Mouse (Mus musculus): Measurements from ENCODE around the gene Sprr2d. TPM values are rescaled to one million over a fixed set of nuclear protein-coding genes. Genes with fewer than 3 reads are reported as not detected.

Gene Sprr2d
- not detected in 2 replicates for polyA plus RNA-seq (2016; fragmentation: Nextera tagmentation; extraction: Ambion mirVana)

DNA sequence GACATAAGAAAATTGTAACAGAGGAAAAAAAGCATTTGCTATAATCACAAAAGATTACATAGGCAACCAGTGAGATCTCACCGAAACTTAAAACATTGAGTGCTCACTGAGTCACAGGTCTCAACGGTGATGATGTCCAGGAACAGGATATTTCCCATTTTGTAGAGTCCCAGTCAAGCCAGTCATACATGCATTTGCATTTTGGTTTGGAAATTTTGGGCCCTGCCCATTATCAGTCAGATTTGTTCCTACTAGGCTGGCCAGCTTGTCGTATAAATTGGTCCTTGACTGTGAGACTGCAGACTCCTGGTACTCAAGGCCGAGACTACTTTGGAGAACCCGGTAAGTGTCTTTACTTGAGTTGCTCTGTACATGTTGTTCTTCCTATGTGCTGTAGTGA, at the start of gene Sprr2d:
TSS of gene Sprr2d (plus strand) at position 301 of the 400 bp plus-strand sequence.
- WGBS = 91% methylated on average over 5 of the region's 5 CpGs
- no peaks in the 10 kb centered on the region for H3K4me1 ChIP-seq
- H3K27ac ChIP-seq (replicated peaks) = no peak within 1 kb of the TSS
- no peak for DNase-seq (ENCODE audit: low spot score)
- no peaks in the 10 kb centered on the region for H3K36me3 ChIP-seq
- H3K4me3 ChIP-seq = no peak within 1 kb of the TSS
- no peaks in the 10 kb centered on the region for H3K27me3 ChIP-seq (ENCODE audit: low read depth, poor library complexity, severe bottlenecking)
- H3K9me3 ChIP-seq (replicated peaks) = no peaks in the 10 kb centered on the region

DNA sequence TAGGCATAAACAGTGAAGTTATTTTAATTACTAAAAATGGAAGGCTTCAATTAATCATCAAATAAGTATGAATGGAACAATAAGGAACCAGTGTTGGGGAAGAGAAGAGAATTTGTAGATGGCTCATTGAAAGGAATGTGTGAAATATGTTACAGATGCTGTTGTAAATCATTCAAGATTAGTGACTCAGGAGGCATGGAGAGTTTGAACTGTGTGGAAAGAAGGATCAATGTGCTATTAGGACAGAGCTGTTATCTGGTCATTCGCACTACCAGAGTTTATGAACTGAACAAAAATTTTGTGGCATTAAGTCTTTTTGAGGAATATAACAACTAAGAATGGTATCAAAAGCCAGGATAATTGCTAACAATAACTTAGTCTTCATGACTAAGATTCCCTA, 31.5 kb upstream of the Sprr2d start:
- H3K36me3 ChIP-seq = no peaks in the 10 kb centered on the region
- 98% methylated on average over 1 of the region's 1 CpGs for WGBS
- H3K4me1 ChIP-seq = no peaks in the 10 kb centered on the region
- H3K27ac ChIP-seq (replicated peaks) = no peak overlapping the region
- DNase-seq (ENCODE audit: low spot score) = no peak
- no peaks in the 10 kb centered on the region for H3K27me3 ChIP-seq (ENCODE audit: low read depth, poor library complexity, severe bottlenecking)
- H3K9me3 ChIP-seq (replicated peaks) = no peaks in the 10 kb centered on the region
- H3K4me3 ChIP-seq = no peak overlapping the region

DNA sequence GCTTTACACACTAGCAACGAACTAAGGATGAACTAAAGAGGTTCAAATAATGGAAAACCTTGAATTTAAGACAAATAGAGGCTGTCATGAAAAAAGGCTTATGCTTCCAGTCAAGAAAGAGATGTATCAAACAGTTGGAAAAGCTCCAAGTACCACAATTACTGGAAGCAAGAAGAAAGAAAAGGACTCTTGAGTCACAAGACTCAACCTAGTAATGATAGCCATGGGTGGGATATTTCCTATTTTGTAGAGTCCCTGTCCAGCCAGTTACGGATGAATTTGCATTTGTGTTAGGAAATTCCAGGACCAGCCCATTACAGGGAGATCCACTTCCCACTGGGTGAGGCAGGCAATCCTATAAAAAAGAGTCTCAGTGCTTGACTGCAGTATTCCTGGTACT, 22.6 kb upstream of the Sprr2d start, which contains the start of gene Sprr2b:
TSS of gene Sprr2b (plus strand) at position 301 of the 400 bp plus-strand sequence.
- DNase-seq (ENCODE audit: low spot score) = no peak
- no peaks in the 10 kb centered on the region for H3K27me3 ChIP-seq (ENCODE audit: low read depth, poor library complexity, severe bottlenecking)
- no peaks in the 10 kb centered on the region for H3K36me3 ChIP-seq
- no peaks in the 10 kb centered on the region for H3K4me1 ChIP-seq
- WGBS = 76% methylated on average over 2 of the region's 2 CpGs
- no peak within 1 kb of the TSS for H3K4me3 ChIP-seq
- H3K27ac ChIP-seq (replicated peaks) = no peak within 1 kb of the TSS
- no peaks in the 10 kb centered on the region for H3K9me3 ChIP-seq (replicated peaks)

DNA sequence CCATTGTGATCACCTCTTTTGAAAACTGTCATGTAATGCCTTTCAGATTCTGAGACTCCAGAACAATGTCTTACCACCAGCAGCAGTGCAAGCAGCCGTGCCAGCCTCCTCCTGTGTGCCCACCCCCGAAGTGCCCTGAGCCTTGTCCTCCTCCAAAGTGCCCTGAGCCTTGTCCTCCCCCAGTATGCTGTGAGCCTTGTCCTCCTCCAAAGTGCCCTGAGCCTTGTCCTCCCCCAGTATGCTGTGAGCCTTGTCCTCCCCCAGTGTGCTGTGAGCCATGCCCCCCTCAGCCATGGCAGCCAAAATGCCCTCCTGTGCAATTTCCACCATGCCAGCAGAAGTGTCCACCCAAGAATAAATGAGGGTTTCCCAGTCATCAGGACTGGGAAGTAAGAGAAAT, 21.6 kb upstream of the Sprr2d start:
- Histone ChIP-seq H3K9me3 (replicated peaks) (no peaks in the 10 kb centered on the region), H3K4me1 (no peaks in the 10 kb centered on the region), H3K4me3 (no peak overlapping the region), H3K27me3 (ENCODE audit: low read depth, poor library complexity, severe bottlenecking) (no peaks in the 10 kb centered on the region), H3K27ac (replicated peaks) (no peak overlapping the region), H3K36me3 (no peaks in the 10 kb centered on the region)
- DNase-seq (ENCODE audit: low spot score) = no peak
- WGBS = 66% methylated on average over 2 of the region's 2 CpGs

GRCm38 (mm10) chr3:92336278-92336677, 2.7 kb upstream of the Sprr2d start:
- Histone ChIP-seq H3K9me3 (replicated peaks) (no peaks in the 10 kb centered on the region), H3K4me3 (no peak overlapping the region), H3K36me3 (no peaks in the 10 kb centered on the region), H3K27ac (replicated peaks) (no peak overlapping the region), H3K27me3 (ENCODE audit: low read depth, poor library complexity, severe bottlenecking) (no peaks in the 10 kb centered on the region), H3K4me1 (no peaks in the 10 kb centered on the region)
- no peak for DNase-seq (ENCODE audit: low spot score)
- 78% methylated on average over 1 of the region's 1 CpGs for WGBS

- WGBS = 78% methylated on average over 2 of the region's 2 CpGs
- Histone ChIP-seq H3K9me3 (replicated peaks) (no peaks in the 10 kb centered on the region), H3K27ac (replicated peaks) (no peak within 1 kb of the TSS), H3K27me3 (ENCODE audit: low read depth, poor library complexity, severe bottlenecking) (no peaks in the 10 kb centered on the region), H3K4me1 (no peaks in the 10 kb centered on the region), H3K36me3 (no peaks in the 10 kb centered on the region), H3K4me3 (no peak within 1 kb of the TSS)
- no peak for DNase-seq (ENCODE audit: low spot score)
These were observed 12.9 kb downstream of the Sprr2d start, which contains the start of gene Sprr2e for GRCm38 (mm10) chr3:92351843-92352242. Sprr2e (plus strand) TSS chr3:92352143.

DNA sequence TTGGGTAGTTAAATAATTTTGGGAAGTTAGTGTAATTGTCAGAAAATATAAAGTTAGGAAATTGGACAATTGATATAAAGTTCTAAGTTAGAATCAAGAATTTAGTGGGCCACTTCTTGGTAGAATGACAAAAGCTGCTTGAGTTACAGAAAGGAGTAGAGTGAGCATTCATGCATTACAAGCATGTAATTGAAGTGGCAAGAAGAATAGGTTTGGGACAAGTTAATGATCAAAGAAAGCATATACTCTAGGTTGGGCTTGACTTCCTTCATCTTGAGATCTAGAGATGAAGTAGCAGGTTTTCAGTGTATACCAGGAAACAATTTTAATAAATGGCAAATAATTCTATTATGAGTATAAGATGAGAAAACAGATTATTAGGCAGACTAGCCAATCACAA, 22.7 kb downstream of the Sprr2d start:
- no peak overlapping the region for H3K4me3 ChIP-seq
- H3K4me1 ChIP-seq = no peaks in the 10 kb centered on the region
- H3K9me3 ChIP-seq (replicated peaks) = no peaks in the 10 kb centered on the region
- H3K36me3 ChIP-seq = no peaks in the 10 kb centered on the region
- DNase-seq (ENCODE audit: low spot score) = no peak
- no peaks in the 10 kb centered on the region for H3K27me3 ChIP-seq (ENCODE audit: low read depth, poor library complexity, severe bottlenecking)
- H3K27ac ChIP-seq (replicated peaks) = no peak overlapping the region

GRCm38 (mm10) chr3:92364887-92365286, 25.9 kb downstream of the Sprr2d start, which contains the start of gene Sprr2f:
Sprr2f (plus strand) TSS chr3:92365187.
- no peak within 1 kb of the TSS for H3K27ac ChIP-seq (replicated peaks)
- WGBS = 83% methylated on average over 3 of the region's 3 CpGs

GRCm38 (mm10) chr3:92373613-92374012, 34.7 kb downstream of the Sprr2d start:
- H3K4me3 ChIP-seq = no peak overlapping the region

More at GRCm38 (mm10) chr3:92364887-92365286, 25.9 kb downstream of the Sprr2d start, which contains the start of gene Sprr2f:
- Histone ChIP-seq H3K4me1 (no peaks in the 10 kb centered on the region), H3K36me3 (no peaks in the 10 kb centered on the region), H3K27me3 (ENCODE audit: low read depth, poor library complexity, severe bottlenecking) (no peaks in the 10 kb centered on the region), H3K9me3 (replicated peaks) (no peaks in the 10 kb centered on the region), H3K4me3 (no peak within 1 kb of the TSS)
- no peak for DNase-seq (ENCODE audit: low spot score)

GRCm38 (mm10) chr3:92385385-92385784, 46.4 kb downstream of the Sprr2d start, which contains the start of gene Sprr2h:
Sprr2h (plus strand) TSS chr3:92385685.
- Histone ChIP-seq H3K36me3 (no peaks in the 10 kb centered on the region), H3K4me1 (no peaks in the 10 kb centered on the region), H3K27me3 (ENCODE audit: low read depth, poor library complexity, severe bottlenecking) (no peaks in the 10 kb centered on the region), H3K27ac (replicated peaks) (no peak within 1 kb of the TSS), H3K9me3 (replicated peaks) (no peaks in the 10 kb centered on the region), H3K4me3 (no peak within 1 kb of the TSS)
- no peak for DNase-seq (ENCODE audit: low spot score)
- 74% methylated on average over 1 of the region's 1 CpGs for WGBS

More at GRCm38 (mm10) chr3:92373613-92374012, 34.7 kb downstream of the Sprr2d start:
- 75% methylated on average over 2 of the region's 2 CpGs for WGBS
- no peaks in the 10 kb centered on the region for H3K9me3 ChIP-seq (replicated peaks)
- DNase-seq (ENCODE audit: low spot score) = no peak
- no peaks in the 10 kb centered on the region for H3K36me3 ChIP-seq
- H3K27me3 ChIP-seq (ENCODE audit: low read depth, poor library complexity, severe bottlenecking) = no peaks in the 10 kb centered on the region
- no peak overlapping the region for H3K27ac ChIP-seq (replicated peaks)
- H3K4me1 ChIP-seq = no peaks in the 10 kb centered on the region

Other genes starting within 250 kb of the Sprr2d start
- not detected in 2 replicates for gene Prr9, start 215.2 kb upstream of the Sprr2d start, polyA plus RNA-seq (2016; fragmentation: Nextera tagmentation; extraction: Ambion mirVana)
- gene Lelp1, start 196.4 kb upstream of the Sprr2d start, polyA plus RNA-seq (2016; fragmentation: Nextera tagmentation; extraction: Ambion mirVana) = not detected in 2 replicates
- not detected in 2 replicates for gene Sprr2a1, start 123.3 kb upstream of the Sprr2d start, polyA plus RNA-seq (2016; fragmentation: Nextera tagmentation; extraction: Ambion mirVana)
- gene Sprr2a2, start 123.2 kb upstream of the Sprr2d start, polyA plus RNA-seq (2016; fragmentation: Nextera tagmentation; extraction: Ambion mirVana) = not detected in 2 replicates
- not detected in 2 replicates for gene Sprr2a3, start 53.7 kb upstream of the Sprr2d start, polyA plus RNA-seq (2016; fragmentation: Nextera tagmentation; extraction: Ambion mirVana)
- not detected in 2 replicates for gene Sprr2b, start 22.5 kb upstream of the Sprr2d start, polyA plus RNA-seq (2016; fragmentation: Nextera tagmentation; extraction: Ambion mirVana)
- not detected in 2 replicates for gene Sprr2e, start 13.0 kb downstream of the Sprr2d start, polyA plus RNA-seq (2016; fragmentation: Nextera tagmentation; extraction: Ambion mirVana)
- not detected in 2 replicates for gene Sprr2f, start 26.0 kb downstream of the Sprr2d start, polyA plus RNA-seq (2016; fragmentation: Nextera tagmentation; extraction: Ambion mirVana)
- not detected in 2 replicates for gene Sprr2h, start 46.5 kb downstream of the Sprr2d start, polyA plus RNA-seq (2016; fragmentation: Nextera tagmentation; extraction: Ambion mirVana)
- gene Sprr2i, start 68.9 kb downstream of the Sprr2d start, polyA plus RNA-seq (2016; fragmentation: Nextera tagmentation; extraction: Ambion mirVana) = not detected in 2 replicates
- gene Sprr2j-ps, start 78.9 kb downstream of the Sprr2d start, polyA plus RNA-seq (2016; fragmentation: Nextera tagmentation; extraction: Ambion mirVana) = not detected in 2 replicates
- gene Gm9774, start 90.3 kb downstream of the Sprr2d start, polyA plus RNA-seq (2016; fragmentation: Nextera tagmentation; extraction: Ambion mirVana) = 9.1 and 11.4 TPM in 2 replicates
- not detected in 2 replicates for gene Sprr2k, start 93.4 kb downstream of the Sprr2d start, polyA plus RNA-seq (2016; fragmentation: Nextera tagmentation; extraction: Ambion mirVana)
- gene Sprr1b, start 99.6 kb downstream of the Sprr2d start, polyA plus RNA-seq (2016; fragmentation: Nextera tagmentation; extraction: Ambion mirVana) = not detected in 2 replicates
- not detected in 2 replicates for gene Sprr3, start 119.6 kb downstream of the Sprr2d start, polyA plus RNA-seq (2016; fragmentation: Nextera tagmentation; extraction: Ambion mirVana)
- not detected in 2 replicates for gene Sprr1a, start 146.8 kb downstream of the Sprr2d start, polyA plus RNA-seq (2016; fragmentation: Nextera tagmentation; extraction: Ambion mirVana)
- gene Sprr4, start 161.4 kb downstream of the Sprr2d start, polyA plus RNA-seq (2016; fragmentation: Nextera tagmentation; extraction: Ambion mirVana) = not detected in 2 replicates
- gene 2310046K23Rik, start 195.4 kb downstream of the Sprr2d start, polyA plus RNA-seq (2016; fragmentation: Nextera tagmentation; extraction: Ambion mirVana) = not detected in 2 replicates
- gene Ivl, start 234.6 kb downstream of the Sprr2d start, polyA plus RNA-seq (2016; fragmentation: Nextera tagmentation; extraction: Ambion mirVana) = 0.11 TPM in 1 of 2 replicates, not detected in the other
- not detected in 2 replicates for gene Smcp, start 249.9 kb downstream of the Sprr2d start, polyA plus RNA-seq (2016; fragmentation: Nextera tagmentation; extraction: Ambion mirVana)